Mouse (Mus musculus) neural tube, embryonic 14.5 days (tissue): Measurements from ENCODE around the gene Bcas3. TPM values are rescaled to one million over a fixed set of nuclear protein-coding genes. Genes with fewer than 3 reads are reported as not detected.
A peak's percentile ranks its signal among the peaks of the same experiment; 100 is the strongest.

Source experiments
- ATAC-seq: fragments of 200-750 bp; cut with Nextera tagmentation; 2 replicates; pipeline ENCODE4 v1.8.0; 2017; ENCODE audit warnings: low read depth, mild to moderate bottlenecking, moderate TSS enrichment, moderate library complexity
- H3K27ac ChIP-seq: fragments of 300-500 bp; sonication (generic); 2 replicates; pipeline ENCODE4 v1.5.1; 2014; ENCODE audit warnings: low read depth, mild to moderate bottlenecking, control low read depth, low read length, moderate library complexity, mixed read lengths
- H3K27me3 ChIP-seq: fragments of 300-500 bp; sonication (generic); 2 replicates; pipeline ENCODE4 v1.6.1; 2014; ENCODE audit warnings: low read length; ENCODE audit not compliant: control insufficient read depth, insufficient read depth
- H3K36me3 ChIP-seq: fragments of 300-500 bp; sonication (generic); 2 replicates; pipeline ENCODE4 v1.6.1; 2014; ENCODE audit warnings: low read length, mixed read lengths; ENCODE audit not compliant: control insufficient read depth, insufficient read depth
- H3K4me1 ChIP-seq: fragments of 300-500 bp; sonication (generic); 2 replicates; pipeline ENCODE4 v1.6.1; 2014; ENCODE audit warnings: low read length; ENCODE audit not compliant: control insufficient read depth, insufficient read depth
- H3K4me2 ChIP-seq: fragments of 300-500 bp; sonication (generic); 2 replicates; pipeline ENCODE4 v1.6.1; 2014; ENCODE audit warnings: mild to moderate bottlenecking, low read depth, low read length, control low read depth
- H3K4me3 ChIP-seq: fragments of 300-500 bp; sonication (generic); 2 replicates; pipeline ENCODE4 v1.5.1; 2014; ENCODE audit warnings: low read depth, low read length, control low read depth, mixed read lengths
- H3K9ac ChIP-seq: fragments of 300-500 bp; sonication (generic); replicated peaks from 2 replicates; pipeline ENCODE4 v1.6.1; 2014; ENCODE audit warnings: low read depth, mild to moderate bottlenecking, control low read depth, low read length, mixed read lengths
- H3K9me3 ChIP-seq: fragments of 300-500 bp; sonication (generic); 2 replicates; pipeline ENCODE4 v1.6.1; 2016; ENCODE audit warnings: low read length; ENCODE audit not compliant: control insufficient read depth
- WGBS: fragments of 180-500 bp; shearing (Covaris S2); extraction: QIAGEN DNeasy Blood & Tissue Kit; methylation state at CpG from one replicate; pipeline ENCODE4 v1.1.7; 2014; 5-methylcytosine and 5-hydroxymethylcytosine counted together
- polyA plus RNA-seq: library from polyadenylated mRNA; unstranded; fragments of >200 nt; fragmentation: Nextera tagmentation; extraction: Ambion mirVana; gene quantifications from 2 replicates; pipeline ENCODE4 v1.2.1, GENCODE M21; 2014

The Bcas3 gene
- polyA plus RNA-seq, 1 experiment from 2014 or later = 30.9 TPM

DNA sequence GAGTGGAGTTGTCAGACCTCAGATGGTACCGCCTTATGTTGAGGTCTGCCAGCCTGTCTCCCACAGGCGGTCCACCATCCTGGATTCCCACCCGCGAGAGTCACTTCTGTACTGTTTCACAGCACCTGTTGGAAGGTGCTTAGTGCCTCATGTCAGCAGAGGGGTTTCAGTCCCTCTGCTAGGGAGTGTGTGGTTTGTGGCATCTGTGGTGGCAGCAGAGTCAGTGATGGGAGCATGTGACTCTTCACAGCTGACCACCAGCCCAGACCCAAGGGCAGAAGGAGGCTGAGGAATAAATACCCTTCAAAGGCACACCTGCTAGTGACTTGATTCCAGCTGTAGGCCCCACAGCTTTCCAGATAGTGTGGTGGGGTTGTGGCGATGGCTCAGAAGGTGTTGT is 94.4 kb downstream of the Bcas3 start:
- no peak overlapping the region for H3K4me3 ChIP-seq
- H3K9ac ChIP-seq = no peak overlapping the region
- no peaks in the 10 kb centered on the region for H3K27me3 ChIP-seq
- H3K9me3 ChIP-seq = no peaks in the 10 kb centered on the region
- H3K36me3 ChIP-seq = no peaks in the 10 kb centered on the region
- no peaks in the 10 kb centered on the region for H3K4me1 ChIP-seq
- no peak overlapping the region for H3K4me2 ChIP-seq
- no peak overlapping the region for H3K27ac ChIP-seq
- WGBS = 92% methylated on average over 5 of the region's 5 CpGs
- ATAC-seq = no peak

DNA sequence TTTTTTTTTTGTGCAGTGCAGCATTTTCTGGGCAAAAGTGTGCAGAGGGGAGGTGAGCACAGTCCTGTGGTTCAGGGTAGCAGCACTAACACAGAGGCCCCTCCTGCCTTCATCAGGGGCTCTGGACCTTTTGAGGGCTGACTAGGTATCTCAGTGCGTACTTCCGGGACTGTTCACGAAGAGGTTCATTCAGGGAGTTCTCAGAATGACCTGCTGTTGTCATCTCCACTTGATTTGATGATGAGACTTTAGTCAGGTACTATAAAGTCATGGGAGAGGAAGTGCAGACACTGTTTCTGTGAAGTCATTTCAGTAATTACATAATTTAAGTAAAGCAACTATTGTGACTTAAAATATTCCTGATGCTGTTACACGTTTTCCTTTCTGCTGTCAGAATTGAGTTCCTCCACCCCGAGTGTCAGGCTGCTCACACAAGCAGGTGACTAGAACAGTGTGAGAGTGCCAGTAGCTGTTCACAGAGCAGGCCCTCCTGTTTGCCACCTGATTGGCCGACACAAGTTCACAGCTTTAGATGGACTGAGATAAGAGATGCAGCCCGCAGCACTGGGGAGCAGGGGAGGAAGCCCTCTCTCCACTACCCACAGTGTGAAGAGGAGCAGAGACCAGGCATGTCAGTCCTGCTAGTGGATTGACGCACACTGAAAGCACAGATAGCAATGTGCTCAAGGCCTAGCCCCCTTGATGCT is 100.8 kb downstream of the Bcas3 start:
- Histone ChIP-seq H3K4me2 (no peak overlapping the region), H3K36me3 (no peaks in the 10 kb centered on the region), H3K27me3 (no peaks in the 10 kb centered on the region), H3K4me1 (no peaks in the 10 kb centered on the region), H3K9me3 (no peaks in the 10 kb centered on the region), H3K4me3 (no peak overlapping the region), H3K9ac (no peak overlapping the region), H3K27ac (no peak overlapping the region)
- WGBS = 75% methylated on average over 8 of the region's 8 CpGs
- ATAC-seq = no peak

DNA sequence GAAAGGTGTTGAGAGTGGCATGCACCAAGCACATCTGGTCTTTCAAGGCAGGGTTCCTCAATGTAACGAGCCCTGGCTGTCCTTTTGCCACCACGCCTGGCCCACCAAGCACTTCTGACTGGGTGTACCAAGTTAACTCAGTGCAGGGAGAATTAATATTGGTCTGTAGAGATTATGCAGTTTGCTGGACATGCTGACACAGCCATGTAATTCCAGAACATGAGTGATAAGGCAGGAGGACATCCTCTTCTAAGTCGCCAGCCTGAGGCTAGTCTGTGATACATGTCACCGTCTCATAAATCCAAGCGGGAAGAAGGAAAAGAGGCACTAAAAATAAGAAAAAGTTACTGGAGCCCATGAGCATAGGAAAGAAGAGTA is 101.3 kb downstream of the Bcas3 start:
- H3K36me3 ChIP-seq = no peaks in the 10 kb centered on the region
- H3K4me1 ChIP-seq = no peaks in the 10 kb centered on the region
- H3K9ac ChIP-seq = no peak overlapping the region
- H3K27me3 ChIP-seq = no peaks in the 10 kb centered on the region
- WGBS = 86% methylated on average over 5 of the region's 5 CpGs
- no peak overlapping the region for H3K4me3 ChIP-seq
- H3K27ac ChIP-seq = no peak overlapping the region
- H3K9me3 ChIP-seq = no peaks in the 10 kb centered on the region
- ATAC-seq = no peak
- H3K4me2 ChIP-seq = no peak overlapping the region

DNA sequence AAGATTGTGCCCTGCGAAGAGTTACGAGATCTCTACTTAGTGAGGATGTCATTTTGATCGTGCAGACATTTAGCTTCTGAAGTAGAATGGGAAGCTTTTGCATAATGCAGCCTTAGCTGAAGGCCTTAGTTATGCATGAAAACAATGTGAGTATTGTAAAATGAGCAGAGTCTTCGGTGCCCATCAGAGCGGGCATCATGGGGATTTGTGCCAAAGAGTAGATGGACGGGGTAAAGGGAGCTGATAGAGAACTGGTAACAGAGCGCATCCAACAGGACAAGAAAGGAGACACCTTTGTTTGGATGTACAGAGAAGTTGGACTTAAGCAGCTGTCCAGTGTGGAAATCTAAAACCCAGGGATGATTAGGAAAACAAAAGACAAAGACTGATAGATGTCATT is 108.6 kb downstream of the Bcas3 start:
- no peak for ATAC-seq
- Histone ChIP-seq H3K9me3 (no peaks in the 10 kb centered on the region), H3K27ac (no peak overlapping the region), H3K4me2 (no peak overlapping the region), H3K4me1 (no peaks in the 10 kb centered on the region), H3K27me3 (no peaks in the 10 kb centered on the region), H3K9ac (no peak overlapping the region), H3K4me3 (no peak overlapping the region), H3K36me3 (no peaks in the 10 kb centered on the region)
- 75% methylated on average over 7 of the region's 7 CpGs for WGBS

DNA sequence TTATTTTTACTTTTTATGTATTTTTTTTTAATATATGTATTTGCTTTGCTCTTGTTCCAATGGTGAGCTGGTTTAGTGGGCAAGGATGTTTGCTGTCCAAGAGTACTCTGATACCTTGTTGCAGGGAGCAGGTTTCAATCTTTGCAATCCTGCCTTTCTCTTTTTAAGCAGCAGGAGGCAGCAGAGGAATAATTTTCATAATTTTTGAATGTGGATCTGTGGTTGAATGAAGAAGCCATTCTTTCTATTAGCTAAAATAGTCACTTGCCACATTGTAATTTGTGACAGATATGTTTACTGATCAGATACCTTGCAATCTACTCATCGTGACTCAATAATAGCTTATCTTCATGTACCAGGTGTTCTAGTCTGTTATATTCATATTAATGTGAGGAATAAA is 116.6 kb downstream of the Bcas3 start:
- WGBS = 90% methylated on average over 1 of the region's 1 CpGs
- Histone ChIP-seq H3K9me3 (no peaks in the 10 kb centered on the region), H3K36me3 (no peaks in the 10 kb centered on the region), H3K4me2 (no peak overlapping the region), H3K4me1 (no peaks in the 10 kb centered on the region), H3K9ac (no peak overlapping the region), H3K27me3 (no peaks in the 10 kb centered on the region), H3K27ac (no peak overlapping the region), H3K4me3 (no peak overlapping the region)
- ATAC-seq = no peak

DNA sequence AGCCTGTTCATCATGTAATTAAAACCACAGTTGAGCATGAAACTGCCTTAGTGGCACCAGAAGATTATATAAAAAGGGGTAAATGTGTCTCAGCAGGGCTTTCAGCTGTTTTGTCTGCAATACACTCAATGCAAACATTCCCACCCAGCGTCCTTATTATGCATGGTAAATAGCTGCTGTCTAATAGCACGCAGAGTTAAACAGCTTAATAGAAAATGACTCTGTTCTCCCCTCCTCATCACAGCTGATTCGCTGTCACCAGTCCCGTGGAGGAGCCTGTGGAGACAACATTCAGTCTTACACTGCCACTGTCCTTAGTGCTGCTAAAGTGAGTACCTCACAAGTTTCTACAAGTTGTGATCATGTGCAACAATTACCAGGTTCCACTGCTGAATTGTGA is 117.5 kb downstream of the Bcas3 start:
- Histone ChIP-seq H3K27me3 (no peaks in the 10 kb centered on the region), H3K4me1 (no peaks in the 10 kb centered on the region), H3K9me3 (no peaks in the 10 kb centered on the region), H3K36me3 (no peaks in the 10 kb centered on the region), H3K4me2 (no peak overlapping the region), H3K9ac (no peak overlapping the region), H3K27ac (no peak overlapping the region), H3K4me3 (no peak overlapping the region)
- ATAC-seq = no peak
- 25% methylated on average over 4 of the region's 4 CpGs for WGBS

- no peak for ATAC-seq
- WGBS = 32% methylated on average over 12 of the region's 12 CpGs
- H3K9ac ChIP-seq = no peak overlapping the region
Measured at GRCm38 (mm10) chr11:85474326-85474725, 121.4 kb downstream of the Bcas3 start.

DNA sequence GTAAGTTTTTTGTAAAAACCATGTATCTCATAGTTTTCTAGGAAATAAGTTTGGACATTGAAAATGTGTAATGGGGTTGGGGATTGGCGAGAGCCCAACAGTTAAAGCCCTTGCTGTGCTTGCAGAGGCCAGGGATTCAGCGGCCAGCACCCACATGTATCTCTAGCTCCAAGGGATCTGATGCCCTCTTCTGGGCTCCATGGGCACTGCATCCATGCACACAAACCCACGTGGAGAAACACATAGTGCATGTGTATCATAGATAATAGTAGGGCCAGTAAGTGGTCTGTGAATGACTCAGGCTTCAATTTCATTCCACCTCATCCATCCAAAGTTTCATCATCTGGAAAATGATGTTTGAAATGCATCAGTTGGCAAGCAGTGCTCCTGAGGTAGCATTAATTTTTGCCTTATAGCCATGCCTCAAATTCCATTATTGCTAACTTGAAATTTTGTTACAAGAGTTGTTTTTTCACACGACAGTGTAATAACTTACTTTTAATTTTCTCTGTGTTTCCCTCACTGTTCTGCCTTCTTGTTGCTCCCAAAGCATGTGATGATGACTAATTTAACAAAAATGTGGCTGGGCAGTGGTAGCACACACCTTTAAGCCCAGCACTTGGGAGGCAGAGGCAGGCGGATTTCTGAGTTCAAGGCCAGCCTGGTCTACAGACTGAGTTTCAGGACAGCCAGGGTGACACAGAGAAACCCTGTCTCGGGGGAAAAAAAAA is 129.9 kb downstream of the Bcas3 start:
- 74% methylated on average over 6 of the region's 6 CpGs for WGBS
- Histone ChIP-seq H3K9ac (no peak overlapping the region), H3K4me3 (no peak overlapping the region), H3K9me3 (no peaks in the 10 kb centered on the region), H3K27ac (no peak overlapping the region), H3K27me3 (no peaks in the 10 kb centered on the region), H3K36me3 (no peaks in the 10 kb centered on the region), H3K4me2 (no peak overlapping the region), H3K4me1 (no peaks in the 10 kb centered on the region)
- no peak for ATAC-seq

More at GRCm38 (mm10) chr11:85474326-85474725, 121.4 kb downstream of the Bcas3 start:
- Histone ChIP-seq H3K4me1 (no peaks in the 10 kb centered on the region), H3K4me2 (0 out of 2 replicates have a peak overlapping the region, but pooled peaks have one; percentile 16), H3K9me3 (no peaks in the 10 kb centered on the region), H3K27me3 (no peaks in the 10 kb centered on the region), H3K4me3 (no peak overlapping the region), H3K27ac (no peak overlapping the region), H3K36me3 (no peaks in the 10 kb centered on the region)

- Histone ChIP-seq H3K4me1 (no peaks in the 10 kb centered on the region), H3K4me2 (no peak overlapping the region), H3K36me3 (no peaks in the 10 kb centered on the region), H3K27ac (no peak overlapping the region), H3K9me3 (no peaks in the 10 kb centered on the region), H3K4me3 (no peak overlapping the region), H3K27me3 (no peaks in the 10 kb centered on the region), H3K9ac (no peak overlapping the region)
- ATAC-seq = no peak
- WGBS = 86% methylated on average over 6 of the region's 6 CpGs
Measured at GRCm38 (mm10) chr11:85485197-85485940, 132.4 kb downstream of the Bcas3 start.
